Mouse (Mus musculus) bone marrow macrophage, adult 2 months (primary cell): ENCODE data around the gene Klk15.

Experiments
- CTCF ChIP-seq: IDR thresholded peaks from 2 replicates; pipeline ENCODE4 v1.5.1; 2012; ENCODE audit warnings: low read depth, mild to moderate bottlenecking, low read length, moderate library complexity
- POLR2A ChIP-seq: IDR thresholded peaks from 2 replicates; pipeline ENCODE4 v1.6.1; 2012; ENCODE audit warnings: mild to moderate bottlenecking, low read depth, low read length, borderline replicate concordance

DNA sequence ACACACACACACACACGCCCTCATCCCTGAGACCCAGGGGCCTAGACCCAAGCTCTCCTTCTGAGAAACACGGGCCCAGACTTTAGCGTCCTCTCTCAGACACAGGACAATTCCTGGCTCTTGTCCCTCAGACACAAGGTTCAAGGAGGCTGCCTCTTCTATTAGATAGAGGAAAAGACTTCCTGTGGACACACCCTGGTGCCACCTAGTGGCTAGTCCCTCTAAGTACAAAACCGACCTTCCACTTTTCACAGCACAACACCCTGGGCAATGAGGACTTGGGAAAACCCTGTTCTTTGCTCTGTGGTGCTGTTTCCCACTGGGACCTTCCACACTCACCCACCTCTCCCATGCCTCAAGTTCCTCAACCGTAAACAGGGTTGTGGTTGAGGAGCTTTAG is 7.6 kb upstream of the Klk15 start:
- TF ChIP-seq CTCF = peak; percentile 27; the same call in 1 of the 2 replicates
- TF ChIP-seq POLR2A = no peak
